Mouse (Mus musculus) cerebellum, postnatal 4 days (tissue): ENCODE results near the gene Crtc1.

Experiments
- DNase-seq, 2 experiments: peaks; one replicate each; pipeline ENCODE4 v3.0.0; 2022; ENCODE audit warnings: low spot score in 2 of 2, mixed read lengths in 1 of 2

Crtc1 gene

DNA sequence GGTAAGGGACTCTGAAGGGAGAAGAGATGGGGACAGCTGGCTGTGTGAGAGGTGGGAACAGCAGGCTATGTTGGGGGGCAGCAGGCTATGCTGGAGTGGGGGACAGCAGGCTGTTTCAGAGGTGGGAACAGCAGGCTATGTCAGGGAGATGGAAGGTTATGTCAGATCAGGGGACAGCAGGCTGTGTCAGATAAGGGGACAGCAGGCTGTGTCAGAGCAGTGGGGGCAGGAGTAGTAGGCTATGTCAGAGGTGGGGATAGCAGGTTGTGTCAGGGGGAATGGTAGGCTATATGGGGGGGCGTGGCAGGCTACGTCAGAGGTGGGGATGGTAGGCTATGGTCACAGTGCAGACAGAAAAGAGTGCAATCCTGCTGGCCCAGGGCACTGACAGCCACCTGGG, 16.7 kb downstream of the Crtc1 start:
- DNase-seq = no peak

DNA sequence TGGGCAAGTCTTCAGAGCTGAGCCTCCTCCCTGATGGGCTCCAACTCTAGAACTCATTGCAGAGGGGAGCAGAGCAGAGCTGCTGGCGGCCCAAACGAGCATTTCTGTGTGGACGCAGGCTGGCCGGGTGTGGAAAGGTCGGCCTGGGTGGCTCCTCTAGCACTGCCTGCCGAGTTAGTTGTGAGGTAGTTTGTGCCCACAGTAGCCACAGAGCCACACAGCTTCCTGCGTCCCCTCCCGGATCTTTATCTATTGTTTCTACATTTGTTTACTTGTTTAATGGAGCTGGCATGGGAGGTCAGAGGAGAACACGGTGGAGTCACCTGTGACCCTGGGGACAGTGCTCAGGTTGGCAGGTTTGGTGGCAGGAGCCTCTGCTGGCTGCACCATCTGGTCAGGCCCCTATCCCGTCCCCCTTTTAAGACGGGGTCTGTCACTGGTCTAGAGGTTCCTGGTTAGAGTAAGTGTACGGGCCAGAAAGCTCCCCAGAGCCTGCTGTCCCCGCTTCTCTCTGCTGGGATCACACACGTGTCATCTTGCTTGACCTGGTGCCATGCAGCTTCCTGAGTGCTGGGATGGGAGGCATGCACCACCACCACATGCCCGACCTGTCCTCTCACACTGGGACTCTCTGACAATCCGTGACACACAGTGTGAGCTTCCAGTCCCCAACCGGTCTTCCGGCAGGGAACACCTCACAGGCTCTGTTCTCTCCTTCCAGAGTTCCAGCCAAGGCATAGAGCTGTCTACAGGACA, 17.9 kb downstream of the Crtc1 start:
- no peak for DNase-seq

- DNase-seq = no peak
Measured at GRCm38 (mm10) chr8:70419879-70420643, 19.3 kb downstream of the Crtc1 start.

- peak in 1 of 2 experiments; percentile 30 for DNase-seq
Measured at GRCm38 (mm10) chr8:70418954-70419353, 20.4 kb downstream of the Crtc1 start.

- DNase-seq = no peak
Measured at GRCm38 (mm10) chr8:70417914-70418313, 21.5 kb downstream of the Crtc1 start.

DNA sequence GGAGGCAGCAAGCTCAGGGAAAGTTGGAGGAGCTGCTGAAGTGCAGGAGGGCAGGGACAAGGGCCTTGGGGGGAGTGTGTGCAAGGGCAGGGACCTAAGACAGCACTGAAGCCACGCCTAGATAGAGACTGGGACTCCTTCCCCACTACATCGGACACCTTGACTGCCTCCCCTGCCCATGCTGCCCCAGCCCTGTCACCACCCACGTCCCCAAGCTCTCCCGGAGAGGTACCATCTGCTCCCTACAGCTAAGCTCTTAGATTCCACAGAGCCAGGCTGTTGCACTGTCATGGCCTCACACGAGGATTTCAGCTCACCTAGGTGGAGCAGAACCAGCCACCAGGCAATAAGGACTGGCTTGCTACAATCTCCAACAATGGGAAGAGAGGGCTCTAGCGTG, 22.4 kb downstream of the Crtc1 start:
- no peak for DNase-seq

DNA sequence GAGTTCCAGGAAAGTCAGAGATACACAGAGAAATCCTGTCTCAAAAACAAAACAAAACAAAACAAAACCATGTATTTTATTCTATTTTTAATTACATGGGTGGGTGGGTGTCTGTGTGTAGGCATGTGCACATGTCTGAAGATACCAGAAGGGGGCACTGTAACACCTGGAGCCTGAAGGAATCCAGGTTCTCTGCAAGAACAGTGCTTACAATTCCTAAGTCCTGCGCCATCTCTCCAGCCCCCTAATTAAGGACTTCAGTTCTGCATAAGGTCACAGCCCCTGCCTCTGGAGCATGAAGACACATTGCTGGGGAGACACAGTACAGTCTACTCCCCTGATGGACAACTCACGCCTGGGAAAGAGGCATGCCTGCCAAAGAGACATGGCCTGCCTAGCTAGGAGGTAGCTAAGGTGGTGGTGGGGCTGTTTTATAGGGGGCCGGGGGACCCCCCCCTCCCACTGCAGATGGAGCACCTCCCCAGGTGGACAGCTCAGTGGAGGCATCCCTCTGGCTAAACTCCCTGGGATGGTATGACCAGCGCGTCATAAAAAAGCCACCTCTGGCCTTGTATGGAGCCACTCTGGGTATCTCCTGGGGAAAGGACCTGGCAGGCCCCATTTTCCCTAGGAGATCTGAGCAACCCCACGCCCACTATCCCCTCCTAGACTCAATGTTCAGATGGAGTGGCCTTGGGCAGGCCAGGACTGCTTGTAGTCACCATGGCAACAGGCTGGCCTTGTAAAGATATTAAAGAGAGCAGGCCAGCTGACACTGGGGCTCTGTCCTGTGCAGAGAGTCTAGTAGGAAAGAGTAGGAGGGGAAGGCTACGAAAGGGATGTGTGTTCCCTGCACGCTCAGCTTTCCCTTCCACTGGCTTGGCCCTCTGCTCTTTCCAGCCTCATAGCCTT, 23.6 kb downstream of the Crtc1 start:
- no peak for DNase-seq

- DNase-seq = no peak
Measured at GRCm38 (mm10) chr8:70414310-70414946, 25.0 kb downstream of the Crtc1 start.

GRCm38 (mm10) chr8:70410281-70410680, 29.1 kb downstream of the Crtc1 start:
- no peak for DNase-seq

GRCm38 (mm10) chr8:70409455-70409871, 29.9 kb downstream of the Crtc1 start:
- DNase-seq = no peak

GRCm38 (mm10) chr8:70409019-70409418, 30.4 kb downstream of the Crtc1 start:
- DNase-seq = no peak

DNA sequence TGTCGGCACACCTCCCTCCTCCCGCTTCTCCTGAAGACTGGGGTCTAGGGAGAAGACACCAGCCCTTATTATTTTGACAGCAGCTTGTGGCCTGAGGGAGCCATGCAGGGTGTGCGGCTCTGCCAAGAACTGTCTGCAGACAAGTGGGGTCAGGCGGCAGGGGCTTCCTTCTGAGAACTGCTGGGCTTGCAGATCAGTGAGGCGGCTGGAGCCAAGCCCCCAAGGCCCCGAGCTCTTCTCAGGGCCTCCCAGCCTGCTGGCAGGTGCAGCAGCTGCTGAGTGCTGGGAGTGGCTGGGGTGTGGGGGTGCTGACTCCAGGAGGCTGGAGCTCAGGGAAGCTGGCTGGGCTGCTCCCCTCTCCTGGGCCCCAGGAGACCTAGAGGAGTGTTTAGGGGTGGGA, 31.1 kb downstream of the Crtc1 start:
- DNase-seq = peak in 1 of 2 experiments; percentile 51

- DNase-seq = no peak
Measured at GRCm38 (mm10) chr8:70406427-70407069, 32.8 kb downstream of the Crtc1 start.

DNA sequence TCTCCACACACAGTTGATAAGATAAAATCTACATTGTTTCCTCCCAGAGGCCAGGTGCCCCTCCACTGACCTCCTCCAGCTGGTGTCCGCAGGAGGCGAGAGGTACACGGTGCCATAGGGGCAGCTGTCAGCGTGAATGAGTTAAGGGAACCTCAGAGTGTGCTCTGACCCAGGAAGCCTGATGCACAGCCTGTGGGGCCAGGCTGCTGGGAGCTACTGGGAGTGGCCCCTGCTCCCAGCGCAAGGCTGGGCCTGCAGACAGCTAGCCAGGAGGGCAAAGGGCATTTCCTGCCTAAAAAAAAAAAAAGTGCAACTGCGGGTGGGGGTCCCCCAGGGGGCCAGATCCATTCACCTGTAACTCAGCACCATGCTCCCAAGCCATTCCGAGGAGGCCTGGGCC, 34.2 kb downstream of the Crtc1 start:
- no peak for DNase-seq

GRCm38 (mm10) chr8:70404212-70404611, 35.2 kb downstream of the Crtc1 start:
- DNase-seq = no peak

- no peak for DNase-seq
Measured at GRCm38 (mm10) chr8:70397611-70398563, 41.5 kb downstream of the Crtc1 start.

DNA sequence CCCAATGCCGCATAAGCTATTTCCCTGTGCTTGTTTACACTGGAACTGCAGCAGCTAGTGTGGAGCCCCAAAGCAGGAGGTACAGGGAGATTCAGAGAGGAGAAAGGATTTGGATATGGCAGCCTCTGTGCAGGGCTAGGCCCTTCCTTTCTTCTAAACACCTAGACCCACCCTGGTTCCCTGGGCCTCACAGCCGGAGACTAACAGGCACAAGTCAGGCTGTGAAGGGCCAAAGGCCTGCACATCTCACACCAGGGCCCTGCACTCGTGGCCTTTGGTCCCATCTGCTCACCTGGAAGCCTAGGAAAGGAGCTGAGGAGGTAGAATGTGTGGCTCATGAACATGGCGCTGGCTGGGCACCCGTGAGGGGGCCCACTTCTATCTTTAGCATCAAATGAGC, 43.2 kb downstream of the Crtc1 start:
- no peak for DNase-seq

GRCm38 (mm10) chr8:70395649-70396048, 43.7 kb downstream of the Crtc1 start:
- DNase-seq = peak in 1 of 2 experiments; percentile 70

GRCm38 (mm10) chr8:70394269-70394998, 44.9 kb downstream of the Crtc1 start:
- no peak for DNase-seq
